Mouse (Mus musculus): Measurements from ENCODE around the gene Ace2. TPM values are rescaled to one million over a fixed set of nuclear protein-coding genes. Genes with fewer than 3 reads are reported as not detected.

Gene Ace2
- polyA plus RNA-seq, 1 experiment from 2014 or later = 47.7 TPM

GRCm38 (mm10) chrX:164102198-164102597, 36.9 kb upstream of the Ace2 start:
- TF ChIP-seq EP300 (optimal IDR thresholded peaks at IDR 0.05) (no peak), CTCF (IDR thresholded peaks at IDR 0.05; ENCODE audit: low read depth) (no peak)
- Histone ChIP-seq H3K4me3 (ENCODE audit: low read depth, low read length) (no peak overlapping the region), H3K9ac (ENCODE audit: low read length) (no peak overlapping the region), H3K4me1 (replicated peaks; ENCODE audit: control insufficient read depth, insufficient read depth) (no peaks in the 10 kb centered on the region), H3K27me3 (ENCODE audit: control insufficient read depth, insufficient read depth, low read length) (no peaks in the 10 kb centered on the region), H3K36me3 (ENCODE audit: control insufficient read depth, insufficient read depth, low read length) (no peaks in the 10 kb centered on the region), H3K9me3 (ENCODE audit: control insufficient read depth, low read length) (no peaks in the 10 kb centered on the region), H3K27ac (replicated peaks) (no peak overlapping the region), H3K4me2 (replicated peaks; ENCODE audit: low read depth) (no peak overlapping the region)
- DNase-seq (ENCODE audit: low spot score) = no peak
- WGBS = 85% methylated on average over 7 of the region's 7 CpGs
- ATAC-seq (ENCODE audit: low FRiP score, low TSS enrichment) = no peak

- 55% methylated on average over 6 of the region's 6 CpGs for WGBS
- Histone ChIP-seq H3K4me3 (ENCODE audit: low read depth, low read length) (no peak overlapping the region), H3K27ac (replicated peaks) (no peak overlapping the region), H3K9ac (ENCODE audit: low read length) (no peak overlapping the region), H3K4me1 (replicated peaks; ENCODE audit: control insufficient read depth, insufficient read depth) (no peaks in the 10 kb centered on the region), H3K4me2 (replicated peaks; ENCODE audit: low read depth) (no peak overlapping the region), H3K9me3 (ENCODE audit: control insufficient read depth, low read length) (no peaks in the 10 kb centered on the region), H3K36me3 (ENCODE audit: control insufficient read depth, insufficient read depth, low read length) (no peaks in the 10 kb centered on the region), H3K27me3 (ENCODE audit: control insufficient read depth, insufficient read depth, low read length) (no peaks in the 10 kb centered on the region)
- TF ChIP-seq EP300 (optimal IDR thresholded peaks at IDR 0.05) = no peak
- TF ChIP-seq CTCF (IDR thresholded peaks at IDR 0.05; ENCODE audit: low read depth) = no peak
- DNase-seq (ENCODE audit: low spot score) (no peak), ATAC-seq (ENCODE audit: low FRiP score, low TSS enrichment) (no peak)
Measured at GRCm38 (mm10) chrX:164102656-164103055, 36.5 kb upstream of the Ace2 start.

- TF ChIP-seq EP300 (optimal IDR thresholded peaks at IDR 0.05) = no peak
- no peak for TF ChIP-seq CTCF (IDR thresholded peaks at IDR 0.05; ENCODE audit: low read depth)
- Histone ChIP-seq H3K9me3 (ENCODE audit: control insufficient read depth, low read length) (no peaks in the 10 kb centered on the region), H3K4me1 (replicated peaks; ENCODE audit: control insufficient read depth, insufficient read depth) (no peaks in the 10 kb centered on the region), H3K4me2 (replicated peaks; ENCODE audit: low read depth) (no peak overlapping the region), H3K27ac (replicated peaks) (no peak overlapping the region), H3K4me3 (ENCODE audit: low read depth, low read length) (no peak overlapping the region), H3K9ac (ENCODE audit: low read length) (no peak overlapping the region), H3K27me3 (ENCODE audit: control insufficient read depth, insufficient read depth, low read length) (no peaks in the 10 kb centered on the region), H3K36me3 (ENCODE audit: control insufficient read depth, insufficient read depth, low read length) (no peaks in the 10 kb centered on the region)
- ATAC-seq (ENCODE audit: low FRiP score, low TSS enrichment) (no peak), DNase-seq (ENCODE audit: low spot score) (no peak)
- WGBS = 69% methylated on average over 3 of the region's 3 CpGs
Measured at GRCm38 (mm10) chrX:164111146-164111545, 28.0 kb upstream of the Ace2 start.

GRCm38 (mm10) chrX:164113744-164114143, 25.4 kb upstream of the Ace2 start:
- no peak for TF ChIP-seq CTCF (IDR thresholded peaks at IDR 0.05; ENCODE audit: low read depth)
- no peak for TF ChIP-seq EP300 (optimal IDR thresholded peaks at IDR 0.05)
- Histone ChIP-seq H3K27ac (replicated peaks) (no peak overlapping the region), H3K4me3 (ENCODE audit: low read depth, low read length) (no peak overlapping the region), H3K9me3 (ENCODE audit: control insufficient read depth, low read length) (no peaks in the 10 kb centered on the region), H3K36me3 (ENCODE audit: control insufficient read depth, insufficient read depth, low read length) (no peaks in the 10 kb centered on the region), H3K4me2 (replicated peaks; ENCODE audit: low read depth) (no peak overlapping the region), H3K27me3 (ENCODE audit: control insufficient read depth, insufficient read depth, low read length) (no peaks in the 10 kb centered on the region), H3K9ac (ENCODE audit: low read length) (no peak overlapping the region), H3K4me1 (replicated peaks; ENCODE audit: control insufficient read depth, insufficient read depth) (no peaks in the 10 kb centered on the region)
- no peak for DNase-seq (ENCODE audit: low spot score)
- 80% methylated on average over 6 of the region's 6 CpGs for WGBS
- no peak for ATAC-seq (ENCODE audit: low FRiP score, low TSS enrichment)

GRCm38 (mm10) chrX:164123942-164124341, 15.2 kb upstream of the Ace2 start:
- H3K4me2 ChIP-seq (replicated peaks; ENCODE audit: low read depth) = no peak overlapping the region
- H3K36me3 ChIP-seq (ENCODE audit: control insufficient read depth, insufficient read depth, low read length) = no peaks in the 10 kb centered on the region
- TF ChIP-seq EP300 (optimal IDR thresholded peaks at IDR 0.05) (no peak), CTCF (IDR thresholded peaks at IDR 0.05; ENCODE audit: low read depth) (no peak)
- H3K27me3 ChIP-seq (ENCODE audit: control insufficient read depth, insufficient read depth, low read length) = no peaks in the 10 kb centered on the region
- ATAC-seq (ENCODE audit: low FRiP score, low TSS enrichment) = no peak
- no peaks in the 10 kb centered on the region for H3K9me3 ChIP-seq (ENCODE audit: control insufficient read depth, low read length)
- H3K4me3 ChIP-seq (ENCODE audit: low read depth, low read length) = no peak overlapping the region
- H3K9ac ChIP-seq (ENCODE audit: low read length) = no peak overlapping the region
- H3K4me1 ChIP-seq (replicated peaks; ENCODE audit: control insufficient read depth, insufficient read depth) = no peaks in the 10 kb centered on the region
- H3K27ac ChIP-seq (replicated peaks) = no peak overlapping the region
- no peak for DNase-seq (ENCODE audit: low spot score)
- WGBS = 87% methylated on average over 3 of the region's 3 CpGs

GRCm38 (mm10) chrX:164133531-164133930, 5.6 kb upstream of the Ace2 start:
- 62% methylated on average over 3 of the region's 3 CpGs for WGBS

More at GRCm38 (mm10) chrX:164133531-164133930, 5.6 kb upstream of the Ace2 start:
- no peak overlapping the region for H3K4me3 ChIP-seq (ENCODE audit: low read depth, low read length)
- no peaks in the 10 kb centered on the region for H3K27me3 ChIP-seq (ENCODE audit: control insufficient read depth, insufficient read depth, low read length)
- H3K9me3 ChIP-seq (ENCODE audit: control insufficient read depth, low read length) = no peaks in the 10 kb centered on the region
- H3K27ac ChIP-seq (replicated peaks) = no peak overlapping the region
- no peak overlapping the region for H3K4me2 ChIP-seq (replicated peaks; ENCODE audit: low read depth)
- TF ChIP-seq EP300 (optimal IDR thresholded peaks at IDR 0.05) = no peak
- TF ChIP-seq CTCF (IDR thresholded peaks at IDR 0.05; ENCODE audit: low read depth) = no peak
- H3K4me1 ChIP-seq (replicated peaks; ENCODE audit: control insufficient read depth, insufficient read depth) = no peaks in the 10 kb centered on the region
- no peak overlapping the region for H3K9ac ChIP-seq (ENCODE audit: low read length)
- ATAC-seq (ENCODE audit: low FRiP score, low TSS enrichment) = no peak
- no peak for DNase-seq (ENCODE audit: low spot score)
- no peaks in the 10 kb centered on the region for H3K36me3 ChIP-seq (ENCODE audit: control insufficient read depth, insufficient read depth, low read length)

All from stomach, postnatal 0 days (tissue).